Mouse (Mus musculus): ENCODE measurements around the gene Cpne8.
"Not testable (repeated sequence)": the region's sequence is repeated elsewhere in the genome, so short reads cannot be mapped to it uniquely, and the experiment has no call there.

Gene Cpne8

DNA sequence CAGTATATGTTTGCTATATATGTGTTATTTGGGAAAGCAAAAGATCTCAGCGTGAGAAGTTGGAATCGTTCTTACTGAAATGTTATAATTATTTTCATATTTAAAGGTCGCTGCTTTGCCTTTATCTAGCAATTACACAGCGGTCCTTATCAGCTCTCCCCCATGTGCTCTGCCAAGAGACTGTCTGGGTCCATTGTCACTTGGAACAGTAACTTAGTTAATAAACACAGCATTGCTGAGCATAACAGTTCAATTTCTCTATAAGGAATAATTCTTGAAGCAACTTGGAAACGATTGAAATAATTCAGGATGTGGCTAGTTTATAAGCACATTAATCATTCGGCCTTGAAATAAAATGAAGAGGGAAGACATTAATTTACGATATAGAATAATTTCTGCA lies 189.0 kb downstream of the Cpne8 start:
- no peak for DNase-seq (ENCODE audit: low spot score)

DNA sequence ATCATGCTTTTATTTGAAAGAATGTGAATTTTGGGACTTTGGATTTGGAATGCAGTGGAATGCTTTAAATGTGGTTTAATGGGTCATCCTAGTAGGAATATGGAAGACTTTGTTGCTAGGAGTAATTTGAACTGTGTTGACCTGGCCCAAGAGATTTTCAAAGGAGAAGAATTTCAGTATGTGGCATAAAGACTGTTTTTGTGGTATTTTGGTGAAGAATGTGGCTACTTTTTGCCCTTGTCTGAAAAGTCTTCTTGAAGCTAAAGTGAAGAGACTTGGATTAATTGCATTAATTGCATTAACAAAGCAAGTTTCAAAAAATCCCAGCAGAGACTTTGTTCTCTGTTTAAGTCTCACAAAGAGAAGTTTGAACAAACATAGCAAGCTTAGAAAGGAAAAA lies 208.7 kb downstream of the Cpne8 start:
- not testable (repeated sequence) for DNase-seq (ENCODE audit: low spot score)

DNA sequence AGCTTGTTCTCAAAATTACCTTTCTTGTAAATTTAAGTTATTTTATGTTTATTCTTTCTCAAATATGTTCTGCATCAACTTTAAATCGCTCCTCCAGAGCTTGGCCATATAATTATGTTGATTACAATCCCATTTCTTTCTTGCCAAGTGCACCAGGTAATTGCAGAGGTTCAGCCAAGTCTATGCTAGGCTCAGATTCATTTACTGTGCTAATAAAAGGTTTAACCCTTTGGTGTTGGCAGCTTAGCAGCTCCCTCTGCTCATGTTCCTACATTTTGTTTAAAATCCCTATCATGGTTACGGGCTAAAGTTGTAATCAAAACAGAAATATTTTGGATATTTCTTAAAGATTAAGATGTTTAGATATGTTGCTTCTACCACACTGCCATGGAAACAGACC lies 216.0 kb downstream of the Cpne8 start:
- DNase-seq (ENCODE audit: low spot score): no peak

DNA sequence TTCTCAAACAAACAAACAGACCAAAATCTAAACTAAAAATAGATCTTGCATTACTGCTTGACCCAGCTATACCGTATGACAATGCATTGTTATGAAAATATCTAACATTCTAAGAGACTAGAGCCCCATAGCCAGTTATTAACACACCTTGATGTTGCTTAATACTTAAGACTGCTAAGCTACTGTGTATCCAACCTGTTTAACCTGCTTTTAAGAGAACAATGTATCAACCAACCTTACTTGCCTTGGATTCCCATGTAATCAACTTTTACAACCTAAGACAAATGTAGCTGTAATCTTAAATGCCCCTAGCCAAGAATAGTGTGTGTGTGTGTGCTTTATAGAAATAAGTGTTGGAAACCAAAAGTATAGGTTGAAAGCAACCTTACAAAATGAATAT lies 233.2 kb downstream of the Cpne8 start:
- DNase-seq (ENCODE audit: low spot score): no peak

All from urinary bladder, postnatal 25 days (tissue).